Mouse (Mus musculus): ENCODE data around the gene Dync1h1. TPM values are rescaled to one million over a fixed set of nuclear protein-coding genes. Genes with fewer than 3 reads are reported as not detected.
"Not testable (repeated sequence)": the region's sequence is repeated elsewhere in the genome, so short reads cannot be mapped to it uniquely, and the experiment has no call there.

The Dync1h1 gene
- polyA plus RNA-seq, 1 experiment: 175 TPM

GRCm38 (mm10) chr12:110698523-110699170, 97.4 kb downstream of the Dync1h1 start:
- Histone ChIP-seq H3K4me1 (ENCODE audit: control insufficient read depth, insufficient read depth, low read length) (peaks cover 18% of the 10 kb centered on the region), H3K27ac (ENCODE audit: insufficient read depth, low read length) (no peak overlapping the region), H3K4me3 (ENCODE audit: insufficient read depth, low read length) (no peak overlapping the region)
- TF ChIP-seq POLR2A (IDR thresholded peaks at IDR 0.05; ENCODE audit: low read depth, low read length) (no peak), CTCF (IDR thresholded peaks at IDR 0.05; ENCODE audit: borderline replicate concordance, insufficient read depth, low read length) (no peak)

- peaks cover 19% of the 10 kb centered on the region for H3K4me1 ChIP-seq (ENCODE audit: control insufficient read depth, insufficient read depth, low read length)
- H3K4me3 ChIP-seq (ENCODE audit: insufficient read depth, low read length): no peak overlapping the region
- TF ChIP-seq POLR2A (IDR thresholded peaks at IDR 0.05; ENCODE audit: low read depth, low read length) (no peak), CTCF (IDR thresholded peaks at IDR 0.05; ENCODE audit: borderline replicate concordance, insufficient read depth, low read length) (no peak)
- H3K27ac ChIP-seq (ENCODE audit: insufficient read depth, low read length): no peak overlapping the region
Observed at GRCm38 (mm10) chr12:110699171-110699547, 97.9 kb downstream of the Dync1h1 start.

GRCm38 (mm10) chr12:110700730-110701129, 99.5 kb downstream of the Dync1h1 start:
- H3K4me3 ChIP-seq (ENCODE audit: insufficient read depth, low read length): no peak overlapping the region

GRCm38 (mm10) chr12:110701363-110701762, 100.1 kb downstream of the Dync1h1 start:
- not testable (repeated sequence) for H3K27ac ChIP-seq (ENCODE audit: insufficient read depth, low read length); H3K4me3 ChIP-seq (ENCODE audit: insufficient read depth, low read length)
- H3K4me1 ChIP-seq (ENCODE audit: control insufficient read depth, insufficient read depth, low read length): peaks cover 17% of the 10 kb centered on the region

More at GRCm38 (mm10) chr12:110700730-110701129, 99.5 kb downstream of the Dync1h1 start:
- Histone ChIP-seq H3K4me1 (ENCODE audit: control insufficient read depth, insufficient read depth, low read length) (peaks cover 17% of the 10 kb centered on the region), H3K27ac (ENCODE audit: insufficient read depth, low read length) (no peak overlapping the region)
- TF ChIP-seq POLR2A (IDR thresholded peaks at IDR 0.05; ENCODE audit: low read depth, low read length): no peak
- no peak for TF ChIP-seq CTCF (IDR thresholded peaks at IDR 0.05; ENCODE audit: borderline replicate concordance, insufficient read depth, low read length)

- Histone ChIP-seq H3K4me3 (ENCODE audit: insufficient read depth, low read length) (no peak within 1 kb of the TSS), H3K4me1 (ENCODE audit: control insufficient read depth, insufficient read depth, low read length) (peaks cover 17% of the 10 kb centered on the region), H3K27ac (ENCODE audit: insufficient read depth, low read length) (peak within 1 kb of the TSS; percentile 22; the same call in 1 of the 2 replicates)
- TF ChIP-seq POLR2A (IDR thresholded peaks at IDR 0.05; ENCODE audit: low read depth, low read length): no peak
- TF ChIP-seq CTCF (IDR thresholded peaks at IDR 0.05; ENCODE audit: borderline replicate concordance, insufficient read depth, low read length): no peak
Observed at GRCm38 (mm10) chr12:110702556-110702955, 101.3 kb downstream of the Dync1h1 start, which contains the start of gene Hsp90aa1. Hsp90aa1 (minus strand) TSS chr12:110702728.

- no peak overlapping the region for H3K4me3 ChIP-seq (ENCODE audit: insufficient read depth, low read length)
- H3K27ac ChIP-seq (ENCODE audit: insufficient read depth, low read length): peak overlapping the region; percentile 14; the same call in 1 of the 2 replicates
- H3K4me1 ChIP-seq (ENCODE audit: control insufficient read depth, insufficient read depth, low read length): peaks cover 17% of the 10 kb centered on the region
- no peak for TF ChIP-seq POLR2A (IDR thresholded peaks at IDR 0.05; ENCODE audit: low read depth, low read length)
- TF ChIP-seq CTCF (IDR thresholded peaks at IDR 0.05; ENCODE audit: borderline replicate concordance, insufficient read depth, low read length): peak; percentile 75; the same call in 1 of the 2 replicates
Observed at GRCm38 (mm10) chr12:110703008-110703471, 101.8 kb downstream of the Dync1h1 start.

- TF ChIP-seq CTCF (IDR thresholded peaks at IDR 0.05; ENCODE audit: borderline replicate concordance, insufficient read depth, low read length): no peak
- no peak for TF ChIP-seq POLR2A (IDR thresholded peaks at IDR 0.05; ENCODE audit: low read depth, low read length)
- peak overlapping the region; percentile 14; the same call in 1 of the 2 replicates for H3K27ac ChIP-seq (ENCODE audit: insufficient read depth, low read length)
- peaks cover 17% of the 10 kb centered on the region for H3K4me1 ChIP-seq (ENCODE audit: control insufficient read depth, insufficient read depth, low read length)
- no peak overlapping the region for H3K4me3 ChIP-seq (ENCODE audit: insufficient read depth, low read length)
Observed at GRCm38 (mm10) chr12:110703682-110704081, 102.4 kb downstream of the Dync1h1 start.

- H3K4me3 ChIP-seq (ENCODE audit: insufficient read depth, low read length); H3K27ac ChIP-seq (ENCODE audit: insufficient read depth, low read length): not testable (repeated sequence)
- H3K4me1 ChIP-seq (ENCODE audit: control insufficient read depth, insufficient read depth, low read length): peaks cover 17% of the 10 kb centered on the region
Observed at GRCm38 (mm10) chr12:110705419-110705818, 104.2 kb downstream of the Dync1h1 start.

GRCm38 (mm10) chr12:110706337-110707231, 105.3 kb downstream of the Dync1h1 start:
- no peak for TF ChIP-seq CTCF (IDR thresholded peaks at IDR 0.05; ENCODE audit: borderline replicate concordance, insufficient read depth, low read length)
- 0 out of 2 replicates have a peak, but pooled peaks have one; percentile 18 for TF ChIP-seq POLR2A (IDR thresholded peaks at IDR 0.05; ENCODE audit: low read depth, low read length)
- Histone ChIP-seq H3K27ac (ENCODE audit: insufficient read depth, low read length) (peak overlapping the region; percentile 28; the same call in 1 of the 2 replicates), H3K4me1 (ENCODE audit: control insufficient read depth, insufficient read depth, low read length) (peaks cover 21% of the 10 kb centered on the region), H3K4me3 (ENCODE audit: insufficient read depth, low read length) (peak overlapping the region; percentile 5; the same call in 1 of the 2 replicates)

- TF ChIP-seq POLR2A (IDR thresholded peaks at IDR 0.05; ENCODE audit: low read depth, low read length): no peak
- Histone ChIP-seq H3K4me1 (ENCODE audit: control insufficient read depth, insufficient read depth, low read length) (peaks cover 13% of the 10 kb centered on the region), H3K27ac (ENCODE audit: insufficient read depth, low read length) (no peak overlapping the region), H3K4me3 (ENCODE audit: insufficient read depth, low read length) (no peak overlapping the region)
Observed at GRCm38 (mm10) chr12:110707451-110707850, 106.2 kb downstream of the Dync1h1 start.
